Mouse (Mus musculus) CH12F3 (cell line): ENCODE data around the gene Zfp1.

ENCODE experiments used
- in situ Hi-C: fragments of 300-500 bp; cut with MboI; formaldehyde crosslinking; loops from 2 replicates; pipeline ENCODE4 v1.14.3; 2020; ENCODE audit warnings: low sequenced_read_pairs

The Zfp1 gene

GRCm38 (mm10) chr8:111662473-111662872 lies 19.3 kb downstream of the Zfp1 start:
- in situ Hi-C loops: no loop called here

GRCm38 (mm10) chr8:111666751-111667150 lies 23.6 kb downstream of the Zfp1 start:
- in situ Hi-C loops: no loop called here

GRCm38 (mm10) chr8:111676237-111676636 lies 33.0 kb downstream of the Zfp1 start:
- in situ Hi-C loops: no loop called here

- in situ Hi-C loops: no loop called here
Measured at GRCm38 (mm10) chr8:111678111-111678510, 34.9 kb downstream of the Zfp1 start.

- in situ Hi-C loops: no loop called here
Measured at GRCm38 (mm10) chr8:111678848-111679247, 35.6 kb downstream of the Zfp1 start.

- in situ Hi-C loops: no loop called here
Measured at GRCm38 (mm10) chr8:111680423-111681028, 37.3 kb downstream of the Zfp1 start.

- in situ Hi-C loops: no loop called here
Measured at GRCm38 (mm10) chr8:111681153-111681552, 38.0 kb downstream of the Zfp1 start.

DNA sequence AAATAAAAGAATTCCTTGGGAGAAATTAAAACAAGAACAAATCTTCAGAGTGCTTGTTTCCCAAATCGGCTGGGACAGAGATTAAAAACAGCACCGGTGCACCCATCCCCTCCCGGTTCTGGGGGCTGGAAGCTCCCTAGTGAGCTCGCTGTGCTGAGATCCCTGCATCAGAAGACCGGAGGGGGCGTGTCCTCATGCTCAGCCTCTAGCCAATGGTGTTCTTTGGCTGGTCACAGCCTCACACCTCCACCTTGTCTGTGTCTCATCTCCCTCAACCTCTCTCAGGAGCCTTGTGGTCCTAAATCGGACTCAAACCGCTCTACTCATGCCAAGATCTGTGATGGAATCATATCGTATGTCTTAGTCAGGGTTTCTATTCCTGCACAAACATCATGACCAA lies 39.3 kb downstream of the Zfp1 start:
- in situ Hi-C loops: no loop called here

DNA sequence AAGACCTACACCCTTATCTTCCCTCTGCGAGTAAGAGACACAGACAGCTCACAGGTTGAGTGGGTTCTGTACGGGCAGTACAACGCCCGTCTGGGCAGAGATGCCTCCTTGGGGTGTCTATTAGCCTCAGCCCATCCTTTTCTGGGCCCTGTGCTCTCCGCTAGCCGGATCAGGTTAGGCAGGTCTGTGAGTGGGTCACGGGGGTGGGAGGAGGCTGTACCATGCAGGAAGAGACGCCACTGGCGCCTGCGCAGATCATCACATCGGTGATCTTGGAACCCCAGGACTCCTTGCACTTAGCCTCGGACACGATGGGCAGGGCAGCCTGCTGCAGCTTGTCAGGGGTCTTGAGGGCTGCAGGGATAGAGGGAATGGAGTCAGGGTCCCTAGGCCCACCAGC lies 43.7 kb downstream of the Zfp1 start:
- in situ Hi-C loops: no loop called here

- in situ Hi-C loops: no loop called here
Measured at GRCm38 (mm10) chr8:111690960-111691445, 47.8 kb downstream of the Zfp1 start, which contains the start of gene Ctrb1. Gene Ctrb1 (minus strand): TSS chr8:111691010.

- in situ Hi-C loops: no loop called here
Measured at GRCm38 (mm10) chr8:111693261-111693741, 50.1 kb downstream of the Zfp1 start.

GRCm38 (mm10) chr8:111695441-111695840 lies 52.2 kb downstream of the Zfp1 start:
- in situ Hi-C loops: no loop called here

GRCm38 (mm10) chr8:111697655-111698054 lies 54.5 kb downstream of the Zfp1 start:
- in situ Hi-C loops: no loop called here

- in situ Hi-C loops: no loop called here
Measured at GRCm38 (mm10) chr8:111699035-111699434, 55.8 kb downstream of the Zfp1 start.

- in situ Hi-C loops: no loop called here
Measured at GRCm38 (mm10) chr8:111700201-111700600, 57.0 kb downstream of the Zfp1 start.

GRCm38 (mm10) chr8:111700740-111701139 lies 57.5 kb downstream of the Zfp1 start:
- in situ Hi-C loops: no loop called here

- in situ Hi-C loops: no loop called here
Measured at GRCm38 (mm10) chr8:111701380-111701779, 58.2 kb downstream of the Zfp1 start.

DNA sequence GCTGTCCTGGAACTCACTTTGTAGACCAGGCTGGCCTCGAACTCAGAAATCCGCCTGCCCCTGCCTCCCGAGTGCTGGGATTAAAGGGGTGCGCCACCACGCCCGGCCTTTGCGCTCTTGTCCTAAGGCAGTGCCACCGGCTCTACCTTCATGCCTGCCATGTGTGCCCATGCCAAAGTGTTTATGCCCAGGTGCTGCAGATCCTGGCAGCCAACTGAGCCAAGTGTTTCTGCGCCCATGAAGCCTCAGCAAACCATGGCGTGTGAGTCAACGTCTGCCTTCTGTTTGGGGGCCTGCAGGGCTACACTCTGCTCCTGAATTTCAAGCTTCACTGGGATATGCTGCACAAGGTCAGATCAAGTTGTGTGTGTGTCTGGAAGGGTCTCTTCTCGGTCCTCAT lies 61.4 kb downstream of the Zfp1 start:
- in situ Hi-C loops: no loop called here

DNA sequence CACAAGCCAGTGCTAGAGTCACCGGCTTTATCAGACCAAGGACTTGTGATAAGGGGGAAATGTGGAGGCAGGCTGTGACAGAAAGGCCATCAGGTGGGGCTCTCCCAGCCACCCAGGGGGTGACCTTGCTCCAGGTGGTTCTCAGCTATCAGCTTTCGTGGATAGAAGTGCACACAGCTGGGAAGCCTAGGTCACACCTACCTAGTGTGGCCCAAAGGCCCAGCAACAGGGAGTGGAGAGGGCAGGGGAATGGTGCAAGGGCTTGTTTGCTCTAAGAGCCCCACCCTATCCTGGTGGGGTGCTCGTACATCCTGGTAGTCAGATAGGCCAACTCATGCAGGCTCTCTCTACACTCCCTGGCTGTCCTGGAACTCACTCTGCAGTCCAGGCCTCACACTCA lies 62.0 kb downstream of the Zfp1 start:
- in situ Hi-C loops: no loop called here

DNA sequence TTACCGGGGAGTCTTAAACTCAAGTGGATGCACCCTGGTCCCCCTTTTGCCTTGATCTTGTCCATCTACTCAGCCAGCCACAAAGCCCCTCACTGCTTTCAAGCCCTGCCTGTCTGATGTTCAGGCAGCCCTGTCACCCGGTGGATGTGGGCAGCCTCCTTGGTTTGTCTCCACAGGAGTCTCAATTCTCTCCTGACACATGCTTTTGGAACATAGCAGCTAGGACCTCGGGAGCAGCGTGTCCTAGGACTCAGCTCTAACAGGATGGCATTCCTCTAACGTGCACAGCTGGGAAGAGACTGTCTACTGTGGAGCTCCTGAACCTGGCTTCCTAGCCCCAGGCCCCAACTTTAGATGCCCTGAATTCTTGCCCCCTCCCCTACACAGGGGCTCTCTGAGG lies 62.5 kb downstream of the Zfp1 start:
- in situ Hi-C loops: no loop called here

DNA sequence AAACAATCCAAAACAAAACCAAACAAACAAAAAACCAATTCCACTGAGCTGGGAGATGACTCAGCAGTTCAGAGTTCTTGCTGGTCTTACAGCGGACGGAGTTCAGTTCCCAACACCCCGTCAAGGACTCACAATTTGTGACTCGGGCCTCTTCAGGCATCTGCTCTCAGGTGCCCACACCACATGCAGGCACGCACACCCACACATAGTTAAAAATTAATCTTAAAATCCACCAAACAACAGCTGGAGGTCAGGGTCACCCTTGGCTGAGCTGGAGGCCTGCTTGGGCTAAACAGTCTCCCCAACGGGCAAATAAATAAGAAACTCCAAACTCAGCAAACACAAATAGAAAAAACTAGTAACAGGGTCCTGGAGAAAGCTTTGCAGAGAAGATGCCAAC lies 65.1 kb downstream of the Zfp1 start:
- in situ Hi-C loops: no loop called here

- in situ Hi-C loops: no loop called here
Measured at GRCm38 (mm10) chr8:111709223-111709622, 66.0 kb downstream of the Zfp1 start.
